Mouse (Mus musculus) forebrain, embryonic 12.5 days (tissue): ENCODE measurements around the gene Hmga1. TPM values are rescaled to one million over a fixed set of nuclear protein-coding genes. Genes with fewer than 3 reads are reported as not detected.
A peak's percentile ranks its signal among the peaks of the same experiment; 100 is the strongest.

Experiments
- ATAC-seq: fragments of 200-750 bp; cut with Nextera tagmentation; 2 replicates; pipeline ENCODE4 v1.8.0; 2017; ENCODE audit warnings: moderate TSS enrichment; ENCODE audit not compliant: low FRiP score
- H3K27ac ChIP-seq: fragments of 300-500 bp; sonication (generic); 2 replicates; pipeline ENCODE4 v1.5.1; 2016; ENCODE audit warnings: mild to moderate bottlenecking
- H3K27me3 ChIP-seq: fragments of 300-500 bp; sonication (generic); 2 replicates; pipeline ENCODE4 v1.6.1; 2016; ENCODE audit warnings: mild to moderate bottlenecking
- H3K36me3 ChIP-seq: fragments of 300-500 bp; sonication (generic); replicated peaks from 2 replicates; pipeline ENCODE4 v1.6.1; 2016; ENCODE audit warnings: mild to moderate bottlenecking
- H3K4me1 ChIP-seq: fragments of 300-500 bp; sonication (generic); 2 replicates; pipeline ENCODE4 v1.6.1; 2016
- H3K4me2 ChIP-seq: fragments of 300-500 bp; sonication (generic); 2 replicates; pipeline ENCODE4 v1.6.1; 2016; ENCODE audit warnings: mild to moderate bottlenecking, moderate library complexity
- H3K4me3 ChIP-seq: fragments of 300-500 bp; sonication (generic); replicated peaks from 2 replicates; pipeline ENCODE4 v1.5.1; 2016; ENCODE audit warnings: mild to moderate bottlenecking
- H3K9ac ChIP-seq: fragments of 300-500 bp; sonication (generic); 2 replicates; pipeline ENCODE4 v1.6.1; 2016; ENCODE audit warnings: mild to moderate bottlenecking
- H3K9me3 ChIP-seq: fragments of 300-500 bp; sonication (generic); 2 replicates; pipeline ENCODE4 v1.6.1; 2016
- WGBS: fragments of 180-500 bp; shearing (Covaris S2); methylation state at CpG from one replicate; pipeline ENCODE4 v1.1.7; 2016; 5-methylcytosine and 5-hydroxymethylcytosine counted together
- polyA plus RNA-seq: library from polyadenylated mRNA; unstranded; fragments of >200 nt; fragmentation: Nextera tagmentation; extraction: Ambion mirVana; gene quantifications from 2 replicates; pipeline ENCODE4 v1.2.1, GENCODE M21; 2016

The Hmga1 gene
- 214 and 228 TPM in 2 replicates for polyA plus RNA-seq

- Histone ChIP-seq H3K4me1 (peaks cover 48% of the 10 kb centered on the region), H3K4me2 (peak within 1 kb of the TSS; percentile 89)
- under 1% methylated on average over 76 of the region's 79 CpGs for WGBS
Observed at GRCm38 (mm10) chr17:27556315-27557011, at the start of gene Hmga1. Hmga1 (plus strand) TSS chr17:27556497.

GRCm38 (mm10) chr17:27506871-27507590 is 49.3 kb upstream of the Hmga1 start:
- Histone ChIP-seq H3K27ac (no peak overlapping the region), H3K27me3 (peaks cover 63% of the 10 kb centered on the region), H3K9ac (no peak overlapping the region), H3K4me1 (peaks cover 86% of the 10 kb centered on the region), H3K9me3 (no peaks in the 10 kb centered on the region), H3K4me3 (no peak overlapping the region), H3K36me3 (no peaks in the 10 kb centered on the region), H3K4me2 (no peak overlapping the region)
- no peak for ATAC-seq
- WGBS, result 86% methylated on average over 7 of the region's 7 CpGs

More at GRCm38 (mm10) chr17:27556315-27557011, at the start of gene Hmga1:
- peaks cover 9% of the 10 kb centered on the region for H3K36me3 ChIP-seq
- peak within 1 kb of the TSS; percentile 72 for H3K4me3 ChIP-seq
- H3K27ac ChIP-seq, result peak within 1 kb of the TSS; percentile 98
- H3K9ac ChIP-seq, result peak within 1 kb of the TSS; percentile 96
- peaks cover 4% of the 10 kb centered on the region for H3K27me3 ChIP-seq
- no peaks in the 10 kb centered on the region for H3K9me3 ChIP-seq
- ATAC-seq, result peak; percentile 87

GRCm38 (mm10) chr17:27507591-27507945 is 48.7 kb upstream of the Hmga1 start:
- 90% methylated on average over 7 of the region's 7 CpGs for WGBS
- Histone ChIP-seq H3K27me3 (peaks cover 69% of the 10 kb centered on the region), H3K27ac (no peak overlapping the region), H3K9me3 (no peaks in the 10 kb centered on the region), H3K9ac (no peak overlapping the region), H3K4me1 (peaks cover 86% of the 10 kb centered on the region), H3K36me3 (no peaks in the 10 kb centered on the region), H3K4me3 (no peak overlapping the region), H3K4me2 (no peak overlapping the region)
- no peak for ATAC-seq

GRCm38 (mm10) chr17:27508002-27508401 is 48.3 kb upstream of the Hmga1 start:
- no peak for ATAC-seq
- no peak overlapping the region for H3K27ac ChIP-seq
- H3K4me3 ChIP-seq, result no peak overlapping the region

GRCm38 (mm10) chr17:27508513-27508912 is 47.8 kb upstream of the Hmga1 start:
- no peak for ATAC-seq
- no peak overlapping the region for H3K4me2 ChIP-seq
- H3K4me3 ChIP-seq, result no peak overlapping the region
- H3K27me3 ChIP-seq, result peaks cover 78% of the 10 kb centered on the region
- H3K36me3 ChIP-seq, result no peaks in the 10 kb centered on the region
- H3K9ac ChIP-seq, result no peak overlapping the region
- H3K9me3 ChIP-seq, result no peaks in the 10 kb centered on the region
- WGBS, result 70% methylated on average over 5 of the region's 5 CpGs
- peaks cover 86% of the 10 kb centered on the region for H3K4me1 ChIP-seq
- no peak overlapping the region for H3K27ac ChIP-seq

More at GRCm38 (mm10) chr17:27508002-27508401, 48.3 kb upstream of the Hmga1 start:
- peaks cover 73% of the 10 kb centered on the region for H3K27me3 ChIP-seq
- no peak overlapping the region for H3K9ac ChIP-seq
- 74% methylated on average over 12 of the region's 12 CpGs for WGBS
- no peak overlapping the region for H3K4me2 ChIP-seq
- peaks cover 86% of the 10 kb centered on the region for H3K4me1 ChIP-seq
- H3K36me3 ChIP-seq, result no peaks in the 10 kb centered on the region
- no peaks in the 10 kb centered on the region for H3K9me3 ChIP-seq

- Histone ChIP-seq H3K27me3 (peaks cover 84% of the 10 kb centered on the region), H3K4me3 (no peak overlapping the region), H3K27ac (no peak overlapping the region), H3K4me1 (peaks cover 86% of the 10 kb centered on the region), H3K9ac (no peak overlapping the region), H3K4me2 (no peak overlapping the region), H3K9me3 (no peaks in the 10 kb centered on the region), H3K36me3 (no peaks in the 10 kb centered on the region)
- 80% methylated on average over 5 of the region's 5 CpGs for WGBS
- no peak for ATAC-seq
Observed at GRCm38 (mm10) chr17:27509056-27509455, 47.2 kb upstream of the Hmga1 start.

- Histone ChIP-seq H3K27me3 (peaks cover 98% of the 10 kb centered on the region), H3K4me2 (peak overlapping the region; percentile 99; the same call in 1 of the 2 replicates), H3K4me3 (no peak overlapping the region), H3K9ac (no peak overlapping the region), H3K27ac (peak overlapping the region; percentile 42; the same call in 1 of the 2 replicates), H3K36me3 (no peaks in the 10 kb centered on the region), H3K9me3 (no peaks in the 10 kb centered on the region), H3K4me1 (peaks cover 73% of the 10 kb centered on the region)
- ATAC-seq, result no peak
- WGBS, result 57% methylated on average over 9 of the region's 9 CpGs
Observed at GRCm38 (mm10) chr17:27510258-27511124, 45.8 kb upstream of the Hmga1 start.

- H3K27ac ChIP-seq, result no peak overlapping the region
- 94% methylated on average over 7 of the region's 7 CpGs for WGBS
- H3K9me3 ChIP-seq, result no peaks in the 10 kb centered on the region
- peaks cover 96% of the 10 kb centered on the region for H3K27me3 ChIP-seq
- ATAC-seq, result no peak
- 0 out of 2 replicates have a peak overlapping the region, but pooled peaks have one; percentile 4 for H3K9ac ChIP-seq
- peak overlapping the region; percentile 99 for H3K4me2 ChIP-seq
- H3K36me3 ChIP-seq, result no peaks in the 10 kb centered on the region
- peak overlapping the region; percentile 64 for H3K4me3 ChIP-seq
- peaks cover 65% of the 10 kb centered on the region for H3K4me1 ChIP-seq
Observed at GRCm38 (mm10) chr17:27511125-27511735, 45.1 kb upstream of the Hmga1 start.

GRCm38 (mm10) chr17:27511865-27512618 is 44.3 kb upstream of the Hmga1 start:
- Histone ChIP-seq H3K4me1 (peaks cover 59% of the 10 kb centered on the region), H3K9me3 (no peaks in the 10 kb centered on the region), H3K36me3 (no peaks in the 10 kb centered on the region), H3K9ac (peak overlapping the region; percentile 81), H3K27ac (no peak overlapping the region), H3K27me3 (peaks cover 96% of the 10 kb centered on the region), H3K4me3 (peak overlapping the region; percentile 64), H3K4me2 (peak overlapping the region; percentile 99)
- WGBS, result under 1% methylated on average over 64 of the region's 64 CpGs
- peak; percentile 21; the same call in 1 of the 2 replicates for ATAC-seq

- peak overlapping the region; percentile 64 for H3K4me3 ChIP-seq
- no peaks in the 10 kb centered on the region for H3K36me3 ChIP-seq
- H3K27me3 ChIP-seq, result peaks cover 96% of the 10 kb centered on the region
- H3K4me2 ChIP-seq, result peak overlapping the region; percentile 99
- peak overlapping the region; percentile 81 for H3K9ac ChIP-seq
- whole genome bisulfite sequencing, result under 1% methylated on average over 67 of the region's 78 CpGs
- H3K9me3 ChIP-seq, result no peaks in the 10 kb centered on the region
- H3K4me1 ChIP-seq, result peaks cover 57% of the 10 kb centered on the region
- ATAC-seq, result peak; percentile 39
- H3K27ac ChIP-seq, result 0 out of 2 replicates have a peak overlapping the region, but pooled peaks have one; percentile 25
Observed at GRCm38 (mm10) chr17:27512619-27513161, 43.6 kb upstream of the Hmga1 start.
